Mouse (Mus musculus) lung, adult 2 months (tissue): ENCODE measurements around the gene Notch4.
A peak's percentile ranks its signal among the peaks of the same experiment; 100 is the strongest.

ENCODE experiments used
- CTCF ChIP-seq: fragments of 200-500 bp; IDR thresholded peaks from 2 replicates; pipeline ENCODE4 v1.5.1; 2011; ENCODE audit warnings: mild to moderate bottlenecking, low read length, control low read depth; ENCODE audit not compliant: insufficient read depth
- POLR2A ChIP-seq: fragments of 200-500 bp; IDR thresholded peaks from 2 replicates; pipeline ENCODE4 v1.6.1; 2011; ENCODE audit warnings: low read depth, mild to moderate bottlenecking, control low read depth, low read length, borderline replicate concordance; ENCODE audit errors: extremely low read depth

DNA sequence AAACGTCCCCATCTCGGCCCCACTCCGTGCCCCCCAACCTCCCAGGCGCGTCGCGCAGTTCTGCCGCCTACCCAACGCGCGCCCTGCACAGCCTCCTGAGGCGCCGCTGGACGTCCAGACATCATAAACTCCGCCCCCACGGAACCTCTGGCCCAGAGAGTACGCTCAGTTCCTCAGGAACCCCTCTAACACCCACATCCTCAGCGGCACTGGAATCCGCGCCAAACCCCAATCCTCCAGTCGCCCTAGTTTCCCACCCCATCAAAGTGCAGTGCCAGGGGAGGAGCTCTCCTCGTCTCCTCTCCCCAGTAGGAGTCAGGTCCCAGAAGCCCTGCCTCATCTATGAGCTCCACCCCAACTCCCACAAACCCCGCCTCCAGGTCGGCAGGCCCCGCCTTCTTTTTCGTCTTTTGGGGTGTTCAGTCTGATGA, 68.2 kb downstream of the Notch4 start:
- TF ChIP-seq POLR2A (peak; percentile 29; the same call in 1 of the 2 replicates), CTCF (no peak)
